Mouse (Mus musculus): ENCODE measurements at regions not wholly inside any gene's neighbourhood (a gene's known extent, or its start where the extent isn't known, plus 50 kb on each side); places are given as distances from the start of the nearest gene placed in this dataset.

GRCm38 (mm10) chrX:119852436-119852835 is 74.6 kb upstream of the Pabpc5 start:
- DNase-seq = peak; percentile 17

Data from kidney, postnatal 10 days (tissue).